18 mouse cellular contexts compared by ENCODE assay signal in genomic region chr7:99438881-99439280, GRCm38 (mm10). TPM values are rescaled to one million over a fixed set of nuclear protein-coding genes. Genes with fewer than 3 reads are reported as not detected.
DNase-seq lines count a peak whose midpoint lies in the region; ATAC-seq and TF ChIP-seq lines count a peak whose summit lies in the region.
"Had no signal": no experiment of that assay in that cellular context is flagged by ENCODE, and none has a peak within 500 bp of the region (broad histone marks: within the 10 kb centered on the region; RNA-seq: fewer than 3 reads in every experiment).

No protein-coding gene starts in this region.

- no peaks in the 10 kb centered on the region for H3K9me3 ChIP-seq in midbrain, embryonic 10.5 days (replicated peaks)
- no peaks in the 10 kb centered on the region for H3K9me3 ChIP-seq in midbrain, embryonic 16.5 days (replicated peaks; ENCODE audit: control insufficient read depth, low read length, poor library complexity, severe bottlenecking)
- no peaks in the 10 kb centered on the region for H3K9me3 ChIP-seq in stomach, postnatal 0 days (ENCODE audit: control insufficient read depth, low read length)
- H3K9me3 ChIP-seq: forebrain, embryonic 15.5 days; liver, embryonic 15.5 days had no signal

- TF ChIP-seq CTCF in kidney, adult 2 months (conservative IDR thresholded peaks at IDR 0.05; ENCODE audit: insufficient read depth, insufficient read length, low read depth, low read length): 0 out of 2 replicates have a peak, but pooled peaks have one; percentile 15
- TF ChIP-seq CTCF in stomach, postnatal 0 days (IDR thresholded peaks at IDR 0.05; ENCODE audit: low read depth): peak; percentile 53

- peaks cover 14% of the 10 kb centered on the region for H3K4me1 ChIP-seq in kidney, adult 2 months (ENCODE audit: control insufficient read depth, insufficient read depth, low read length)
- H3K4me1 ChIP-seq in midbrain, embryonic 10.5 days: peaks cover 73% of the 10 kb centered on the region
- peaks cover 10% of the 10 kb centered on the region; the same call in 1 of the 2 replicates for H3K4me1 ChIP-seq in midbrain, embryonic 16.5 days (ENCODE audit: control insufficient read depth, insufficient read depth, low read length)
- 0 out of 2 replicates have a peak, but pooled peaks cover 6% of the 10 kb centered on the region for H3K4me1 ChIP-seq in stomach, postnatal 0 days (replicated peaks; ENCODE audit: control insufficient read depth, insufficient read depth)

- H3K4me3 ChIP-seq in kidney, adult 2 months (ENCODE audit: insufficient read depth, low read depth, low read length): no peak overlapping the region
- H3K4me3 ChIP-seq in midbrain, embryonic 10.5 days: no peak overlapping the region
- H3K4me3 ChIP-seq in midbrain, embryonic 16.5 days (ENCODE audit: low read depth, low read length): no peak overlapping the region
- H3K4me3 ChIP-seq in stomach, postnatal 0 days (ENCODE audit: low read depth, low read length): no peak overlapping the region
- H3K4me3 ChIP-seq: forebrain, embryonic 15.5 days; liver, embryonic 15.5 days; myocyte had no signal

- ATAC-seq in midbrain, embryonic 16.5 days: no peak
- no peak for ATAC-seq in stomach, postnatal 0 days (ENCODE audit: low FRiP score, low TSS enrichment)
- ATAC-seq: forebrain, embryonic 15.5 days; hindbrain, embryonic 16.5 days had no signal

- no peak overlapping the region for H3K9ac ChIP-seq in midbrain, embryonic 16.5 days (ENCODE audit: low read depth, low read length)
- no peak overlapping the region for H3K9ac ChIP-seq in stomach, postnatal 0 days (ENCODE audit: low read length)
- H3K9ac ChIP-seq: forebrain, embryonic 15.5 days; liver, embryonic 15.5 days had no signal

- TF ChIP-seq POLR2A in kidney, adult 2 months (IDR thresholded peaks at IDR 0.05; ENCODE audit: low read depth, low read length): no peak

- no peaks in the 10 kb centered on the region for H3K36me3 ChIP-seq in kidney, adult 2 months (ENCODE audit: control insufficient read depth, insufficient read depth, low read length)
- 0 out of 2 replicates have a peak, but pooled peaks cover 13% of the 10 kb centered on the region for H3K36me3 ChIP-seq in midbrain, embryonic 10.5 days
- H3K36me3 ChIP-seq in midbrain, embryonic 16.5 days (ENCODE audit: control insufficient read depth, insufficient read depth, low read length): peaks cover 2% of the 10 kb centered on the region; the same call in 1 of the 2 replicates
- H3K36me3 ChIP-seq in stomach, postnatal 0 days (ENCODE audit: control insufficient read depth, insufficient read depth, low read length): no peaks in the 10 kb centered on the region
- H3K36me3 ChIP-seq: forebrain, embryonic 15.5 days; liver, embryonic 15.5 days had no signal

- peak; percentile 27 for DNase-seq in adrenal gland, postnatal 10 days
- DNase-seq in adrenal gland, postnatal 4 days (ENCODE audit: low spot score in 2 of 2): no peak
- no peak for DNase-seq in kidney, adult 2 months
- no peak for DNase-seq in kidney, postnatal 4 days
- no peak for DNase-seq in midbrain, embryonic 10.5 days (ENCODE audit: low spot score)
- DNase-seq in stomach, postnatal 0 days (ENCODE audit: low spot score): no peak
- no peak for DNase-seq in thymus, postnatal 4 days
- DNase-seq: adrenal gland, postnatal 36 days; cerebellum, adult 11 months; gastrocnemius, postnatal 10 days; layer of hippocampus, adult 9-11 months; right cerebral cortex, postnatal 25 days; thymus, adult 18-20 months had no signal

- H3K27me3 ChIP-seq in kidney, adult 2 months (replicated peaks; ENCODE audit: control insufficient read depth, insufficient read depth, low read length): no peaks in the 10 kb centered on the region
- H3K27me3 ChIP-seq in midbrain, embryonic 10.5 days (ENCODE audit: low read depth, poor library complexity, severe bottlenecking): peaks cover 10% of the 10 kb centered on the region; the same call in 1 of the 2 replicates
- no peaks in the 10 kb centered on the region for H3K27me3 ChIP-seq in midbrain, embryonic 16.5 days (ENCODE audit: control insufficient read depth, insufficient read depth, low read depth, low read length)
- H3K27me3 ChIP-seq in stomach, postnatal 0 days (ENCODE audit: control insufficient read depth, insufficient read depth, low read length): no peaks in the 10 kb centered on the region
- H3K27me3 ChIP-seq: forebrain, embryonic 15.5 days; liver, embryonic 15.5 days had no signal

- no peak overlapping the region for H3K27ac ChIP-seq in kidney, adult 2 months (ENCODE audit: insufficient read depth, low read depth, low read length)
- peak overlapping the region; percentile 9; the same call in 1 of the 2 replicates for H3K27ac ChIP-seq in midbrain, embryonic 10.5 days (replicated peaks)
- H3K27ac ChIP-seq in midbrain, embryonic 16.5 days (ENCODE audit: low read length): no peak overlapping the region
- H3K27ac ChIP-seq in stomach, postnatal 0 days (replicated peaks): no peak overlapping the region
- H3K27ac ChIP-seq: forebrain, embryonic 15.5 days; liver, embryonic 15.5 days had no signal

- 80% methylated on average over 10 of the region's 10 CpGs for WGBS in kidney, adult 2 months
- WGBS in midbrain, embryonic 10.5 days: 71% methylated on average over 10 of the region's 10 CpGs
- 68% methylated on average over 10 of the region's 10 CpGs for WGBS in midbrain, embryonic 16.5 days
- 72% methylated on average over 10 of the region's 10 CpGs for WGBS in stomach, postnatal 0 days

- H3K4me2 ChIP-seq in midbrain, embryonic 16.5 days (ENCODE audit: low read length): no peak overlapping the region
- H3K4me2 ChIP-seq in stomach, postnatal 0 days (replicated peaks; ENCODE audit: low read depth): no peak overlapping the region
- H3K4me2 ChIP-seq: forebrain, embryonic 15.5 days; liver, embryonic 15.5 days had no signal

- no peak for TF ChIP-seq EP300 in stomach, postnatal 0 days (optimal IDR thresholded peaks at IDR 0.05)

RNA-seq across cellular contexts. Expression of gene Klhl35, which starts 26.9 kb away (rescaled TPM):
- total RNA-seq in adrenal gland, postnatal 10 days (2021): 1 to 10 TPM in 1 of 2 experiments, under 1 TPM in 1; 0.99 to 1.2 TPM
- total RNA-seq in adrenal gland, postnatal 4 days (2021): 1 to 10 TPM; 2.1 to 3.6 TPM
- 0.16 and 0.23 TPM in 2 replicates for polyA plus RNA-seq in kidney, adult 2 months (2012; rRNA removed)
- 2.9 and 10.0 TPM in 2 replicates for polyA plus RNA-seq in midbrain, embryonic 10.5 days (2016; fragmentation: Nextera tagmentation; extraction: Ambion mirVana)
- polyA plus RNA-seq in midbrain, embryonic 16.5 days (2015; fragmentation: Nextera tagmentation; extraction: Ambion mirVana): 2.5 and 2.9 TPM in 2 replicates
- 0.97 and 1.3 TPM in 2 replicates for polyA plus RNA-seq in stomach, postnatal 0 days (2015; fragmentation: Nextera tagmentation; extraction: Ambion mirVana)
- polyA plus RNA-seq: myocyte had no signal

RNA-seq across cellular contexts. Expression of gene Rps3, which starts 44.7 kb away (rescaled TPM):
- total RNA-seq in adrenal gland, postnatal 10 days (2021): 100 to 1,000 TPM; 554 to 575 TPM
- total RNA-seq in adrenal gland, postnatal 4 days (2021): 100 to 1,000 TPM; 720 TPM
- polyA plus RNA-seq in kidney, adult 2 months (2012; rRNA removed): 240 and 386 TPM in 2 replicates
- 681 and 788 TPM in 2 replicates for polyA plus RNA-seq in midbrain, embryonic 10.5 days (2016; fragmentation: Nextera tagmentation; extraction: Ambion mirVana)
- polyA plus RNA-seq in midbrain, embryonic 16.5 days (2015; fragmentation: Nextera tagmentation; extraction: Ambion mirVana): 405 and 414 TPM in 2 replicates
- polyA plus RNA-seq in stomach, postnatal 0 days (2015; fragmentation: Nextera tagmentation; extraction: Ambion mirVana): 688 and 733 TPM in 2 replicates

RNA-seq across cellular contexts. Expression of gene Gdpd5, which starts 57.7 kb away (rescaled TPM):
- total RNA-seq in adrenal gland, postnatal 10 days (2021): 10 to 100 TPM; 11.5 to 16.6 TPM
- total RNA-seq in adrenal gland, postnatal 4 days (2021): 10 to 100 TPM; 18.4 to 23.4 TPM
- polyA plus RNA-seq in kidney, adult 2 months (2012; rRNA removed): 10.4 and 11.5 TPM in 2 replicates
- polyA plus RNA-seq in midbrain, embryonic 10.5 days (2016; fragmentation: Nextera tagmentation; extraction: Ambion mirVana): 23.5 and 28.2 TPM in 2 replicates
- polyA plus RNA-seq in midbrain, embryonic 16.5 days (2015; fragmentation: Nextera tagmentation; extraction: Ambion mirVana): 45.0 and 55.6 TPM in 2 replicates
- 8.1 and 9.1 TPM in 2 replicates for polyA plus RNA-seq in stomach, postnatal 0 days (2015; fragmentation: Nextera tagmentation; extraction: Ambion mirVana)
